Mouse (Mus musculus): Measurements from ENCODE around the gene Setdb2. TPM values are rescaled to one million over a fixed set of nuclear protein-coding genes. Genes with fewer than 3 reads are reported as not detected.
"Not testable (repeated sequence)": the region's sequence is repeated elsewhere in the genome, so short reads cannot be mapped to it uniquely, and the experiment has no call there.

The Setdb2 gene
- polyA plus RNA-seq (2012; rRNA removed) = 2.5 and 4.1 TPM in 2 replicates

- WGBS = under 1% methylated on average over 66 of the region's 66 CpGs
Measured at GRCm38 (mm10) chr14:59440558-59441471, at the start of gene Setdb2, which contains the start of gene Cab39l. Gene Setdb2 (minus strand): TSS chr14:59440884. Gene Cab39l (plus strand): TSS chr14:59440972.

GRCm38 (mm10) chr14:59485247-59485810 is 44.6 kb upstream of the Setdb2 start:
- WGBS = 95% methylated on average over 4 of the region's 4 CpGs
- no peak for DNase-seq (ENCODE audit: low read depth, low spot score)

More at GRCm38 (mm10) chr14:59440558-59441471, at the start of gene Setdb2, which contains the start of gene Cab39l:
- peak; percentile 81 for DNase-seq (ENCODE audit: low read depth, low spot score)

GRCm38 (mm10) chr14:59478699-59479098 is 38.0 kb upstream of the Setdb2 start:
- DNase-seq (ENCODE audit: low read depth, low spot score) = no peak
- WGBS = 60% methylated on average over 6 of the region's 6 CpGs

- WGBS = 83% methylated on average over 1 of the region's 1 CpGs
- DNase-seq (ENCODE audit: low read depth, low spot score) = no peak
Measured at GRCm38 (mm10) chr14:59470781-59471180, 30.1 kb upstream of the Setdb2 start.

- no peak for DNase-seq (ENCODE audit: low read depth, low spot score)
Measured at GRCm38 (mm10) chr14:59467798-59468197, 27.1 kb upstream of the Setdb2 start.

GRCm38 (mm10) chr14:59466503-59466902 is 25.8 kb upstream of the Setdb2 start:
- DNase-seq (ENCODE audit: low read depth, low spot score) = no peak
- 94% methylated on average over 2 of the region's 2 CpGs for WGBS

More at GRCm38 (mm10) chr14:59467798-59468197, 27.1 kb upstream of the Setdb2 start:
- 63% methylated on average over 1 of the region's 1 CpGs for WGBS

GRCm38 (mm10) chr14:59447981-59448380 is 7.3 kb upstream of the Setdb2 start:
- DNase-seq (ENCODE audit: low read depth, low spot score) = no peak

- no peak for DNase-seq (ENCODE audit: low read depth, low spot score)
- WGBS = 71% methylated on average over 1 of the region's 1 CpGs
Measured at GRCm38 (mm10) chr14:59445421-59445820, 4.7 kb upstream of the Setdb2 start.

- DNase-seq (ENCODE audit: low read depth, low spot score) = no peak
- whole genome bisulfite sequencing = 2% methylated on average over 6 of the region's 6 CpGs
Measured at GRCm38 (mm10) chr14:59441472-59441805, 755 bp upstream of the Setdb2 start.

- 6% methylated on average over 7 of the region's 7 CpGs for WGBS
- DNase-seq (ENCODE audit: low read depth, low spot score) = no peak
Measured at GRCm38 (mm10) chr14:59440039-59440438, 645 bp downstream of the Setdb2 start.

- DNase-seq (ENCODE audit: low read depth, low spot score) = no peak
Measured at GRCm38 (mm10) chr14:59438505-59438904, 2.2 kb downstream of the Setdb2 start.

GRCm38 (mm10) chr14:59437398-59437797 is 3.3 kb downstream of the Setdb2 start:
- no peak for DNase-seq (ENCODE audit: low read depth, low spot score)
- WGBS = 91% methylated on average over 3 of the region's 3 CpGs

More at GRCm38 (mm10) chr14:59438505-59438904, 2.2 kb downstream of the Setdb2 start:
- WGBS = 40% methylated on average over 2 of the region's 2 CpGs

- no peak for DNase-seq (ENCODE audit: low read depth, low spot score)
Measured at GRCm38 (mm10) chr14:59435206-59435605, 5.5 kb downstream of the Setdb2 start.

- DNase-seq (ENCODE audit: low read depth, low spot score) = no peak
- 69% methylated on average over 2 of the region's 2 CpGs for WGBS
Measured at GRCm38 (mm10) chr14:59433902-59434301, 6.8 kb downstream of the Setdb2 start.

GRCm38 (mm10) chr14:59430556-59430955 is 10.1 kb downstream of the Setdb2 start:
- WGBS = 67% methylated on average over 1 of the region's 1 CpGs
- DNase-seq (ENCODE audit: low read depth, low spot score) = no peak

- 87% methylated on average over 11 of the region's 11 CpGs for WGBS
- no peak for DNase-seq (ENCODE audit: low read depth, low spot score)
Measured at GRCm38 (mm10) chr14:59422912-59423663, 17.6 kb downstream of the Setdb2 start.

GRCm38 (mm10) chr14:59418171-59418570 is 22.5 kb downstream of the Setdb2 start:
- no peak for DNase-seq (ENCODE audit: low read depth, low spot score)
- 87% methylated on average over 4 of the region's 4 CpGs for WGBS

- 96% methylated on average over 2 of the region's 2 CpGs for WGBS
- DNase-seq (ENCODE audit: low read depth, low spot score) = not testable (repeated sequence)
Measured at GRCm38 (mm10) chr14:59414979-59415378, 25.7 kb downstream of the Setdb2 start.

GRCm38 (mm10) chr14:59396999-59397398 is 43.7 kb downstream of the Setdb2 start:
- DNase-seq (ENCODE audit: low read depth, low spot score) = no peak
- WGBS = 58% methylated on average over 2 of the region's 2 CpGs

GRCm38 (mm10) chr14:59395281-59395680 is 45.4 kb downstream of the Setdb2 start, which contains the start of gene Phf11c:
Gene Phf11c (minus strand): TSS chr14:59395381.
- 93% methylated on average over 3 of the region's 3 CpGs for WGBS

More at GRCm38 (mm10) chr14:59395281-59395680, 45.4 kb downstream of the Setdb2 start, which contains the start of gene Phf11c:
- DNase-seq (ENCODE audit: low read depth, low spot score) = no peak
